Mouse (Mus musculus): ENCODE measurements at regions not wholly inside any gene's neighbourhood (a gene's known extent, or its start where the extent isn't known, plus 50 kb on each side); places are given as distances from the start of the nearest gene placed in this dataset.
A peak's percentile ranks its signal among the peaks of the same experiment; 100 is the strongest.

- Histone ChIP-seq H3K36me3 (ENCODE audit: control insufficient read depth, insufficient read depth) (no peaks in the 10 kb centered on the region), H3K27me3 (ENCODE audit: control insufficient read depth, insufficient read depth, insufficient read length) (no peaks in the 10 kb centered on the region), H3ac (ENCODE audit: control insufficient read depth, insufficient read length) (no peak overlapping the region), H3K4me3 (no peak overlapping the region), H3K4me2 (ENCODE audit: low read depth) (peak overlapping the region; percentile 25), H3K79me2 (ENCODE audit: control insufficient read depth, insufficient read depth) (no peaks in the 10 kb centered on the region)
- TF ChIP-seq POLR2A (IDR thresholded peaks at IDR 0.05; ENCODE audit: insufficient read length, low read depth) (no peak), POLR2AphosphoS2 (IDR thresholded peaks at IDR 0.05; ENCODE audit: insufficient read length, low read depth) (no peak), MYOD1 (IDR thresholded peaks at IDR 0.05; ENCODE audit: control insufficient read depth in 1 of 3, insufficient read length in 2 of 3, low read depth in 2 of 3) (peak; percentile 60 to 70 (median 62)), CEBPB (IDR thresholded peaks at IDR 0.05; ENCODE audit: insufficient read depth, poor library complexity, severe bottlenecking) (0 out of 2 replicates have a peak, but pooled peaks have one; percentile 6), TCF3 (IDR thresholded peaks at IDR 0.05; ENCODE audit: insufficient read length, low read depth) (no peak), TCF12 (IDR thresholded peaks at IDR 0.05; ENCODE audit: insufficient read depth, poor library complexity, severe bottlenecking) (peak; percentile 75), E2F4 (IDR thresholded peaks at IDR 0.05; ENCODE audit: insufficient read depth) (no peak), MAX (IDR thresholded peaks at IDR 0.05; ENCODE audit: low read depth) (no peak), REST (IDR thresholded peaks at IDR 0.05; ENCODE audit: insufficient read depth, insufficient read length) (no peak), USF1 (IDR thresholded peaks at IDR 0.05; ENCODE audit: low read depth) (no peak), MYOG (IDR thresholded peaks at IDR 0.05; ENCODE audit: control insufficient read depth in 1 of 3, insufficient read depth in 1 of 3, insufficient read length in 2 of 3, low read depth in 2 of 3) (peak in 1 of 3 experiments; percentile 63)
Measured at GRCm38 (mm10) chrX:147328289-147328688, 100.7 kb downstream of the Il13ra2 start.

GRCm38 (mm10) chrX:147326231-147326630, 102.8 kb downstream of the Il13ra2 start:
- no peaks in the 10 kb centered on the region for H3K27me3 ChIP-seq (ENCODE audit: control insufficient read depth, insufficient read depth, insufficient read length)
- no peaks in the 10 kb centered on the region for H3K79me2 ChIP-seq (ENCODE audit: control insufficient read depth, insufficient read depth)
- no peak for TF ChIP-seq SRF (IDR thresholded peaks at IDR 0.05; ENCODE audit: control insufficient read depth, insufficient read length, low read depth)
- TF ChIP-seq MAX (IDR thresholded peaks at IDR 0.05; ENCODE audit: low read depth), result no peak
- TF ChIP-seq CEBPB (IDR thresholded peaks at IDR 0.05; ENCODE audit: insufficient read depth, poor library complexity, severe bottlenecking), result no peak
- no peak for TF ChIP-seq USF1 (IDR thresholded peaks at IDR 0.05; ENCODE audit: low read depth)
- TF ChIP-seq TCF3 (IDR thresholded peaks at IDR 0.05; ENCODE audit: insufficient read length, low read depth), result no peak
- no peak for TF ChIP-seq MYOD1 (IDR thresholded peaks at IDR 0.05; ENCODE audit: control insufficient read depth in 1 of 3, insufficient read length in 2 of 3, low read depth in 2 of 3)
- TF ChIP-seq TCF12 (IDR thresholded peaks at IDR 0.05; ENCODE audit: insufficient read depth, poor library complexity, severe bottlenecking), result no peak
- no peak for TF ChIP-seq E2F4 (IDR thresholded peaks at IDR 0.05; ENCODE audit: insufficient read depth)
- no peak for TF ChIP-seq REST (IDR thresholded peaks at IDR 0.05; ENCODE audit: insufficient read depth, insufficient read length)
- TF ChIP-seq POLR2A (IDR thresholded peaks at IDR 0.05; ENCODE audit: insufficient read length, low read depth), result no peak
- no peak for TF ChIP-seq POLR2AphosphoS2 (IDR thresholded peaks at IDR 0.05; ENCODE audit: insufficient read length, low read depth)
- no peak for TF ChIP-seq MYOG (IDR thresholded peaks at IDR 0.05; ENCODE audit: control insufficient read depth in 1 of 3, insufficient read depth in 1 of 3, insufficient read length in 2 of 3, low read depth in 2 of 3)
- no peak overlapping the region for H3K4me2 ChIP-seq (ENCODE audit: low read depth)
- no peak overlapping the region for H3ac ChIP-seq (ENCODE audit: control insufficient read depth, insufficient read length)
- no peak overlapping the region for H3K4me3 ChIP-seq
- no peaks in the 10 kb centered on the region for H3K36me3 ChIP-seq (ENCODE audit: control insufficient read depth, insufficient read depth)

Measured in myocyte (in vitro differentiated cells).